Mouse (Mus musculus) bone marrow, adult 2 months (tissue): ENCODE measurements around the gene Plk3. TPM values are rescaled to one million over a fixed set of nuclear protein-coding genes. Genes with fewer than 3 reads are reported as not detected.

Source experiments
- H3K27ac ChIP-seq: fragments of 200-500 bp; 2 replicates; pipeline ENCODE4 v1.5.1; 2012; ENCODE audit warnings: low read depth, mild to moderate bottlenecking, control low read depth, inconsistent platforms, low read length; ENCODE audit not compliant: control insufficient read depth, poor library complexity, insufficient read depth
- H3K4me1 ChIP-seq: fragments of 200-500 bp; 2 replicates; pipeline ENCODE4 v1.6.1; 2011; ENCODE audit warnings: low read length; ENCODE audit not compliant: control insufficient read depth, insufficient read depth
- H3K4me3 ChIP-seq: fragments of 200-500 bp; replicated peaks from 2 replicates; pipeline ENCODE3; 2011; ENCODE audit warnings: mild to moderate bottlenecking, low read depth, low read length, control low read depth; ENCODE audit not compliant: control insufficient read depth
- CTCF ChIP-seq: fragments of 200-500 bp; IDR thresholded peaks from 2 replicates; pipeline ENCODE4 v1.5.1; 2011; ENCODE audit warnings: low read length, control low read depth; ENCODE audit not compliant: control insufficient read depth, insufficient read depth
- POLR2A ChIP-seq: fragments of 200-500 bp; IDR thresholded peaks from 2 replicates; pipeline ENCODE4 v1.6.1; 2011; ENCODE audit warnings: low read depth, mild to moderate bottlenecking, control low read depth, low read length, borderline replicate concordance; ENCODE audit not compliant: control insufficient read depth
- WGBS: fragments of 180-500 bp; shearing (Covaris S2); methylation state at CpG from one replicate; pipeline ENCODE4 v1.1.7; 2018; 5-methylcytosine and 5-hydroxymethylcytosine counted together
- polyA plus RNA-seq: library from polyadenylated mRNA; stranded (reverse); fragments of >200 nt; gene quantifications from 2 replicates; pipeline ENCODE4 v1.2.4, GENCODE M21; 2011; ENCODE audit warnings: low replicate concordance; ENCODE audit not compliant: missing spikeins, insufficient read depth, insufficient read length

The Plk3 gene
- polyA plus RNA-seq, 1 experiment: 7.8 TPM

- TF ChIP-seq CTCF (no peak), POLR2A (no peak)
- H3K4me1 ChIP-seq: no peaks in the 10 kb centered on the region; the same call in 1 of the 2 replicates
- H3K4me3 ChIP-seq: peak overlapping the region; percentile 91
- under 1% methylated on average over 44 of the region's 44 CpGs for WGBS
- H3K27ac ChIP-seq: peak overlapping the region; percentile 78
These were observed 21.4 kb upstream of the Plk3 start for GRCm38 (mm10) chr4:117155020-117155791.

GRCm38 (mm10) chr4:117152714-117153113 is 19.0 kb upstream of the Plk3 start:
- Histone ChIP-seq H3K27ac (no peak overlapping the region), H3K4me1 (no peaks in the 10 kb centered on the region; the same call in 1 of the 2 replicates), H3K4me3 (no peak overlapping the region)
- TF ChIP-seq POLR2A: no peak
- no peak for TF ChIP-seq CTCF
- 59% methylated on average over 5 of the region's 5 CpGs for WGBS

- no peaks in the 10 kb centered on the region; the same call in 1 of the 2 replicates for H3K4me1 ChIP-seq
- 74% methylated on average over 1 of the region's 1 CpGs for WGBS
- TF ChIP-seq POLR2A (no peak), CTCF (no peak)
- no peak overlapping the region for H3K4me3 ChIP-seq
- H3K27ac ChIP-seq: no peak overlapping the region
These were observed 17.7 kb upstream of the Plk3 start for GRCm38 (mm10) chr4:117151416-117151815.

- no peaks in the 10 kb centered on the region; the same call in 1 of the 2 replicates for H3K4me1 ChIP-seq
- no peak overlapping the region for H3K27ac ChIP-seq
- H3K4me3 ChIP-seq: no peak overlapping the region
- WGBS: 80% methylated on average over 6 of the region's 6 CpGs
- TF ChIP-seq CTCF: no peak
These were observed 16.5 kb upstream of the Plk3 start for GRCm38 (mm10) chr4:117150212-117150733.

GRCm38 (mm10) chr4:117149291-117150211 is 15.8 kb upstream of the Plk3 start:
- Histone ChIP-seq H3K4me1 (no peaks in the 10 kb centered on the region), H3K27ac (no peak overlapping the region), H3K4me3 (no peak overlapping the region)
- no peak for TF ChIP-seq POLR2A
- TF ChIP-seq CTCF: no peak
- 71% methylated on average over 6 of the region's 6 CpGs for WGBS

- no peak for TF ChIP-seq POLR2A
- no peak for TF ChIP-seq CTCF
- Histone ChIP-seq H3K27ac (no peak overlapping the region), H3K4me1 (no peaks in the 10 kb centered on the region), H3K4me3 (no peak overlapping the region)
- 89% methylated on average over 24 of the region's 24 CpGs for WGBS
These were observed 15.1 kb upstream of the Plk3 start for GRCm38 (mm10) chr4:117148815-117149214.

- WGBS: 85% methylated on average over 18 of the region's 18 CpGs
- no peak for TF ChIP-seq POLR2A
- Histone ChIP-seq H3K4me3 (no peak overlapping the region), H3K27ac (no peak overlapping the region), H3K4me1 (no peaks in the 10 kb centered on the region)
These were observed 14.4 kb upstream of the Plk3 start for GRCm38 (mm10) chr4:117148047-117148713.

- no peaks in the 10 kb centered on the region for H3K4me1 ChIP-seq
- TF ChIP-seq POLR2A (no peak), CTCF (peak; percentile 92)
- 46% methylated on average over 15 of the region's 15 CpGs for WGBS
- no peak overlapping the region for H3K4me3 ChIP-seq
- no peak overlapping the region for H3K27ac ChIP-seq
These were observed 12.4 kb upstream of the Plk3 start for GRCm38 (mm10) chr4:117146176-117146575.
